Mouse (Mus musculus): Measurements from ENCODE around the gene Ltb4r2. TPM values are rescaled to one million over a fixed set of nuclear protein-coding genes. Genes with fewer than 3 reads are reported as not detected.

Gene Ltb4r2
- polyA plus RNA-seq, 1 experiment from 2014 or later = 0.10 TPM

DNA sequence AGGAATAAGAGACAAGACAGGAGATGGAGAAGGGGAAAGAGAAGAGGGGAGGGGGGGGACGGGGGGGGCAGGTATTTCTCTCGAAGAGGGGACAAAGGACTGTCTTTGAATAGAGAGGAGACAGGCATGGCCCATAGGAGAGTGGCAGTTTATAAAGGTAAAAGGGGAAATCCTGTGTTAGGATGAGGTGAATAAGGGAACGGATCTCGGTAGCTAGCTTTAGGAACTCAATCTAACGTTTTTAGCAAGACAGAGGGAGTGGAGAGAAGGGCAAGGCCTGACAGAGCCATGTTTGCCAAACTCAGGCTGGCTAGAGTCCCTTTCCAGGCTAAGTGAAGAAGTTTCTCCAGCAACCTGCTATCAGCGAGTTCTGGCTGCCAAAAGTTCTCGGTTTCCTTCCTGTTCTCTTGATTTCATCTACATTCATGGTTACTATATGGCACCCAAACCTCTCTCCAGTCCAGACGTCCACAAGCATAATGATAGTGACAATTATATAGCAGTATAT is 38.7 kb upstream of the Ltb4r2 start:
- H3K4me3 ChIP-seq = peak overlapping the region; percentile 93
- H3K4me2 ChIP-seq (replicated peaks) = peak overlapping the region; percentile 53
- no peaks in the 10 kb centered on the region for H3K9me3 ChIP-seq
- H3K36me3 ChIP-seq = peaks cover 10% of the 10 kb centered on the region; the same call in 1 of the 2 replicates
- H3K27me3 ChIP-seq = no peaks in the 10 kb centered on the region
- H3K4me1 ChIP-seq = peaks cover 13% of the 10 kb centered on the region
- peak overlapping the region; percentile 81 for H3K9ac ChIP-seq (replicated peaks)
- WGBS = 47% methylated on average over 8 of the region's 8 CpGs
- peak overlapping the region; percentile 92 for H3K27ac ChIP-seq (replicated peaks)
- no peak for ATAC-seq (replicated peaks)

DNA sequence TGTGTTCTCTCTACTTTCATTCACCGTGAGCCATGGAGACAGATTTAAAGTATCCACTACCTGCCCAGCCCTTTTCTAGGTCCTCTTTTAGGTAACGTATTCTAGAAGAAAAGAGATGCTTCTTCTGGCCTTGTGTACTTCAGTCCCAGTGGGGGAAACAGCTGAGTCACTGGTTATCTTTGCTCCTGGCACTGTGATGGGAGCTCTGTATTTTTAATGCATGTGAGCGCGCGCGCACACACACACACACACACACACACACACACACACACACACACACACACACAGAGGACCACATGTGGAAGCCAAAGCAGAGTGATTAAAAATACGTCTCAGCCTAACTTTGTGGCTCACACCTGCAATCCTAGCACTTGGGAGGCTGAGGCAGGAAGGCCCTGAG is 37.8 kb upstream of the Ltb4r2 start:
- Histone ChIP-seq H3K36me3 (0 out of 2 replicates have a peak, but pooled peaks cover 5% of the 10 kb centered on the region), H3K4me1 (peaks cover 13% of the 10 kb centered on the region), H3K27ac (replicated peaks) (no peak overlapping the region), H3K27me3 (no peaks in the 10 kb centered on the region), H3K4me3 (no peak overlapping the region), H3K9me3 (no peaks in the 10 kb centered on the region), H3K4me2 (replicated peaks) (no peak overlapping the region), H3K9ac (replicated peaks) (no peak overlapping the region)
- WGBS = 89% methylated on average over 7 of the region's 7 CpGs
- ATAC-seq (replicated peaks) = no peak

DNA sequence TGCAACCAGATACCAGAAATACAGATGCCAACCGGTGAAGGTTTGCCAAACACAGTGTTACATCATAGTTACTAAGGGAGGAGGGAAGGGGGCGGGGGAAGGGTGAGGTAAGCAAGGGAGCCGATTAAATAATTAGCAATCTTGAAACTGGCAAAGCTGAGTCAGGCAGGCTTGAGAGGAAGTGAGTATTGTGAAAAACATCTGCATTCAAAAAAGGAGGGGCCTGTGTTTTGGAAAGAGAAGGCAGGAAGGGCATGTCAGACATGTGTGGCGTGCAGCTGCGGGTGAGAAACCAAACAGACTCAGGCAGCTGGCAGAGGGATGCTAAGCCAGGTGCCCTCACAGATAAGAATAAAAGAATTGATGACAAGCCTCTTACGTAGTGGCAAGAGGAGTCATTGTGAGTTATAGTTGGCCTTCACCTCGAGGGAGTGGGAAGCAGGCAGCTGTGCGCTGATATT is 36.8 kb upstream of the Ltb4r2 start:
- H3K4me3 ChIP-seq = no peak overlapping the region
- H3K36me3 ChIP-seq = 0 out of 2 replicates have a peak, but pooled peaks cover 4% of the 10 kb centered on the region
- no peak for ATAC-seq (replicated peaks)
- H3K27me3 ChIP-seq = no peaks in the 10 kb centered on the region
- H3K27ac ChIP-seq (replicated peaks) = no peak overlapping the region
- H3K9ac ChIP-seq (replicated peaks) = no peak overlapping the region
- 63% methylated on average over 8 of the region's 8 CpGs for WGBS
- H3K4me1 ChIP-seq = peaks cover 13% of the 10 kb centered on the region
- H3K4me2 ChIP-seq (replicated peaks) = no peak overlapping the region
- no peaks in the 10 kb centered on the region for H3K9me3 ChIP-seq

DNA sequence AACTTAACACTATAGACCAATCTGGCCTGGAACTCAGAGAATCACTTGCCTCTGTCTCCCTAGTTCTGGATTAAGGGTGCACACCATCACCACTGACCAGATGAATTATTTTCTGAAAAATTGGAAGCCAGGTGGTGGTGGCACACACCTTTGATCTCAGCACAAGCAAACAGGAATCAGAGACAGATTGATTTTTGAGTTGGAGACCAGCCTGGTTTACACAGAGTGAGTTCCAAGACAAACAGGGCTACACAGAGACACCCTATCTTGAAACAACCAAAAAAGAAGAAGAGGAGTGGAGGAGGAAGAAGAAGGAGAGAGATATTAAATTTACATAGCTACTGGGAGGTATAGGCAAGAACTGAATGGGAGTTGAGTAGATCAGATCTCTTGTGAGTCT is 35.0 kb upstream of the Ltb4r2 start:
- H3K27ac ChIP-seq (replicated peaks) = no peak overlapping the region
- H3K4me1 ChIP-seq = peaks cover 20% of the 10 kb centered on the region
- ATAC-seq (replicated peaks) = no peak
- no peaks in the 10 kb centered on the region for H3K27me3 ChIP-seq
- no peak overlapping the region for H3K9ac ChIP-seq (replicated peaks)
- no peak overlapping the region for H3K4me3 ChIP-seq
- H3K36me3 ChIP-seq = no peaks in the 10 kb centered on the region
- H3K4me2 ChIP-seq (replicated peaks) = no peak overlapping the region
- no peaks in the 10 kb centered on the region for H3K9me3 ChIP-seq

DNA sequence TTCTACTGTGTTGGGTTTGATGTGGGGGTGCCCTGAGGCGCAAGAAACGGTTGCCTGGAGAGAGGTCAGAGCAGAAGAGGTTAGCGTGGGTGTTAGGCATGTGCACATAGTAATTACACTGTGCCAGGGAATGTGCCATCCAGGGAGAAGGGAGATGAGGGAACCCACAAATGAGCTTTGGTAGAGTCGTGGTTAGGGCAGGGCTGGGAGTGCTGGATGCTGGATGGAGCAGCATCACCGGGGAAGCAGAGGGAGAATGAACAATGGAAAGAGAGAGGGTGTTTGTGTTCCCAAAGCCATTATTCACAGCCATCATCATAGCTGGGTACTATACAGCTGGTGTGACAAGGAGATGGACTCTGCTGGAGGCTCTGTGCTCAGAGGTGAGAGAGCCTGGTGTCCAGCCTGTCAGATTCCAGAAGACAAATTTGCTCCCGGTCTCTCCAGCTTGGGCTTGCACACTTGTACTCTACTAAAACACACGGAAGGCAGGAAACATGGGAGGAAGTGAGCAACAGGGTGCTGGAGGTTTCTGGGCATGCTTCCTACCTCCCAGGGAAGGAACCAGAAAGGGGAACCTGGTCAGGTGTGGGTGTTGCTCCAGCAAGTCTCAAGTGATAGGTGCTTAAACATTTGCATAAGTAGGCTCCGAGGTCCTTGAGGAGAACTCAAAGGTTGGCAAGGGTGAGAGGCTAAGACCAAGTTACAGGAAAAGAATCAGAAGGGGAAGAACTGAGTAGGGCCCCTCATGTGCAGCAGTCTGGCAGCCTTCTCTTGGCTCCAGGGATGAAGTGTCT is 33.1 kb upstream of the Ltb4r2 start:
- H3K4me3 ChIP-seq = no peak overlapping the region
- H3K27ac ChIP-seq (replicated peaks) = no peak overlapping the region
- 73% methylated on average over 8 of the region's 8 CpGs for WGBS
- no peak for ATAC-seq (replicated peaks)
- no peak overlapping the region for H3K9ac ChIP-seq (replicated peaks)
- no peak overlapping the region for H3K4me2 ChIP-seq (replicated peaks)
- H3K4me1 ChIP-seq = peaks cover 11% of the 10 kb centered on the region
- H3K27me3 ChIP-seq = no peaks in the 10 kb centered on the region
- H3K36me3 ChIP-seq = no peaks in the 10 kb centered on the region
- H3K9me3 ChIP-seq = no peaks in the 10 kb centered on the region

DNA sequence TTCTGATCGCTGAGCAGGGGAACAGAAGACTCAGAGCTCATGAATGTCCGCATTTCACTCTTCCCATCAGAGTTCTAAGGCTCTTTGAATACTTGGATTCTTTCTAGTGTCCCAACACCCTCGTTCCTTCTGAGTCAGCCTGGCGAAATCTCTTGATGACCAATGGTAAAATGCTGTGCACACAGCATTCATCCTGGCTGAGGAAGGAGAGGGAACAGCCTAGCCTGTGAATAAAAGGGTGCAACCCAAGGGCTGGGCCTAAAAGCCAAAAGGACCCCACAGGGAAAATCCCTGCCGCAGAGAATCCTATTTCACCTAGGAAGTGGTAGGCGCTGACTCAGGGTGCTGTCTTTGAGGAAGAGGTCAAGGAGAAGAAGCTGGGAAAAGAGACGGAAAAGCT is 31.1 kb upstream of the Ltb4r2 start:
- 63% methylated on average over 7 of the region's 7 CpGs for whole genome bisulfite sequencing
- peak; percentile 19; the same call in 1 of the 2 replicates for ATAC-seq (replicated peaks)
- Histone ChIP-seq H3K36me3 (no peaks in the 10 kb centered on the region), H3K4me1 (peaks cover 11% of the 10 kb centered on the region), H3K9ac (replicated peaks) (no peak overlapping the region), H3K4me2 (replicated peaks) (no peak overlapping the region), H3K9me3 (no peaks in the 10 kb centered on the region), H3K27ac (replicated peaks) (peak overlapping the region; percentile 52; the same call in 1 of the 2 replicates), H3K27me3 (no peaks in the 10 kb centered on the region), H3K4me3 (no peak overlapping the region)

DNA sequence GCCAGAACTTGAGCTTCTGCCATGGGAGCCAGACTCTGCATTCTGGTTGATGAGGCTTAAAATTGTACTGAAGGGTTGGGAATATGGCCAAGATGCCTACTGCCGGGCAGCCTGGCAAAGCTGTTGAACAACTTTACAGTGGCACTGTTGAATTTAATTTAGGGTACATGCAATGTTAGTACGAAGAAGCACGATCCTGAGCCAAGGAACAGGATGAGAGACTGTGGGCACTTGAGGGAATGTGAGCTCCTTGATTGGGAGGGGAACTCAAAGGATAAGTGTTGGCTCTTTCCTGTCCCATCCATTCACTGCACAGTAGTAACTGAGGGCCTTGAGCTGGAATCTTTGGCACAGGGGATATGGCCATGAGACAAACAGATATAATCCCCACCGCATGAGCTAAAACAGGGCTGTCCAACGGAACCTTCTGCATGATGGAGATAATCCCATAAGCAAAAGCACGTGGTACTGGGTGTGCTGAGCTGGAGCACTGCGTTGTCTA is 30.6 kb upstream of the Ltb4r2 start:
- 57% methylated on average over 7 of the region's 7 CpGs for WGBS
- peak overlapping the region; percentile 52; the same call in 1 of the 2 replicates for H3K27ac ChIP-seq (replicated peaks)
- ATAC-seq (replicated peaks) = peak; percentile 64
- no peaks in the 10 kb centered on the region for H3K36me3 ChIP-seq
- no peak overlapping the region for H3K4me3 ChIP-seq
- no peaks in the 10 kb centered on the region for H3K9me3 ChIP-seq
- H3K27me3 ChIP-seq = no peaks in the 10 kb centered on the region
- no peak overlapping the region for H3K9ac ChIP-seq (replicated peaks)
- no peak overlapping the region for H3K4me2 ChIP-seq (replicated peaks)
- H3K4me1 ChIP-seq = peaks cover 11% of the 10 kb centered on the region

DNA sequence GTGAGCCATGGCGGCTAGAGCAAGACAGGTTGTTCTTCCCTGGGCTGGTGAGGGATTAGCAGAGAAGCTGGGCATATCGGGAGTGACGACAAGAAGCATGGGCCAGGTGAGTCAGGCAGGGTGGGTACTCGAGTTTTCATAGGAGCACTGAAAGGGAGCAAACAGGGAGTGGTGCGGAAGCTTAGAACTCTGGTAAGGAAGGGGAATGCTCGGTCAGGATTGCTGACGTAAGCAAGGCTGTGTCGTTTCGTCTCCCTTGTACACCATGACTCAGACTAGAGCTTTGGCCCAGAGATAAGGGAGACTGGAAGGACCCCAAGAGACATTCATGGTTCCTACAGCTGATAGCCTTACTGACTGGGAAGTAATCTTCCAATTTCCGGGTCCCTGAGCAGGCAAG is 27.3 kb upstream of the Ltb4r2 start:
- Histone ChIP-seq H3K27me3 (no peaks in the 10 kb centered on the region), H3K9me3 (no peaks in the 10 kb centered on the region), H3K36me3 (peaks cover 7% of the 10 kb centered on the region), H3K4me1 (peaks cover 11% of the 10 kb centered on the region), H3K4me2 (replicated peaks) (no peak overlapping the region), H3K9ac (replicated peaks) (no peak overlapping the region), H3K4me3 (no peak overlapping the region), H3K27ac (replicated peaks) (no peak overlapping the region)
- ATAC-seq (replicated peaks) = no peak
- 77% methylated on average over 10 of the region's 10 CpGs for WGBS

DNA sequence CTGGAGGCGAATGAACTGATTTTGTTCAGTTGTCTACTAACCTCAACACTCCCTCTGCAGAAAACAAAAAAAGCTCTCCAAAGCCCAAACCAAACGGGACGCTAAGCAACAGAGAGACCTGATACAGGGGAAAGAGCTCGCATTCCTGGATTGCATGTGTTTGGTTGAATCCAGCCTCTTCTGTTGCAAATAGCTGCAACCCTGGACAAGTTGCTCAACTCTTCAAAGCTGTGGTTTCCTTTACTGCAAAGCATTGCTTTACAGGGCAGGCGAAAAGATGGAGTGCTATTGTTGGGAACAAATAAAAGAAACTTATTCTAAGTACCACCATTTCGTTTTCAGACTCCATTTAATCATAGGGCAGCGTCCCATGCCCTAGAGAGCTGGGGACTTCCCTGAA is 26.4 kb upstream of the Ltb4r2 start:
- no peak overlapping the region for H3K9ac ChIP-seq (replicated peaks)
- H3K4me2 ChIP-seq (replicated peaks) = no peak overlapping the region
- H3K36me3 ChIP-seq = peaks cover 7% of the 10 kb centered on the region
- peaks cover 11% of the 10 kb centered on the region for H3K4me1 ChIP-seq
- H3K4me3 ChIP-seq = no peak overlapping the region
- 73% methylated on average over 7 of the region's 7 CpGs for WGBS
- H3K27ac ChIP-seq (replicated peaks) = no peak overlapping the region
- no peak for ATAC-seq (replicated peaks)
- H3K9me3 ChIP-seq = no peaks in the 10 kb centered on the region
- H3K27me3 ChIP-seq = no peaks in the 10 kb centered on the region

DNA sequence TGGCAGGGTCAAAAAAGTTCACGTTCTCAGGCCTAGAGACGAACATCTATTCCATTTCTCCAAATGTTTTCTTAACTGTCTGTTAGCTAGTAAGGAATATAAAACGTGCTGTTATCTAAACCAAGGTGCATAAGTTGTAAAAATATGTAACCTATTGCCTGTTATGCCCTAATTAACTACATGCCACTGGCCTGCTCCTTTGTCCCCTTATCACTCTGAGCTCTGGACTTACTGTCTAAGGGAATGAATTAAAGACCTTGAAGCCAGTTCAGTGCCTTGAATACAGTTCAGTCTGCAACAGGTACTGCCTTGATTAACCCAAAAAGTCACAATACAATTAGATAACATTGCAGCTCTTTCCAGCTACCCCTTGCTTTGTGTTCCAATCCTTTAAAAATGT is 25.9 kb upstream of the Ltb4r2 start:
- no peak for ATAC-seq (replicated peaks)
- Histone ChIP-seq H3K9ac (replicated peaks) (no peak overlapping the region), H3K27me3 (no peaks in the 10 kb centered on the region), H3K4me1 (peaks cover 6% of the 10 kb centered on the region; the same call in 1 of the 2 replicates), H3K9me3 (no peaks in the 10 kb centered on the region), H3K4me2 (replicated peaks) (no peak overlapping the region), H3K4me3 (no peak overlapping the region), H3K36me3 (peaks cover 11% of the 10 kb centered on the region), H3K27ac (replicated peaks) (no peak overlapping the region)
- 73% methylated on average over 3 of the region's 3 CpGs for WGBS

DNA sequence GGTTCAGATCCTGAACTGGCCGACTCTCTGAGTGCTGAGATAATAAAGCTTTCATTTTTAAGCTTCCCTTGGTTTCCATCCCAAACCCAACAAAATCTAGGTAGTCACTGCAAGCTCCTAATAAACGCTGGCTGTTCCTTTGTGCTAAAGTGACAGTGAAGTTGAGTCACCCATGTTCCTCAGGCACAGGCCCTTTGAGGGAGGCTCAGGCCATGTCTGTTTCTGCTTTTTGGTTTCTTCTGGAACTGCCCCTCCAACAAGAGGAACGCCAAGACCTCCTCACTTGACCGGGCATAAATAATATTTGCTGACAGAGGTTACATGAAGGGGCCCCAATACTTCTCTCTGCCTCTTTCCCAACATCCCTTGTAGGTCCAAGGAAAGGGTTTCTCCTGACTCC is 25.5 kb upstream of the Ltb4r2 start:
- Histone ChIP-seq H3K4me3 (no peak overlapping the region), H3K9me3 (no peaks in the 10 kb centered on the region), H3K36me3 (peaks cover 14% of the 10 kb centered on the region), H3K9ac (replicated peaks) (no peak overlapping the region), H3K27ac (replicated peaks) (no peak overlapping the region), H3K4me1 (0 out of 2 replicates have a peak, but pooled peaks cover 2% of the 10 kb centered on the region), H3K4me2 (replicated peaks) (no peak overlapping the region), H3K27me3 (no peaks in the 10 kb centered on the region)
- 78% methylated on average over 4 of the region's 4 CpGs for WGBS
- ATAC-seq (replicated peaks) = no peak

DNA sequence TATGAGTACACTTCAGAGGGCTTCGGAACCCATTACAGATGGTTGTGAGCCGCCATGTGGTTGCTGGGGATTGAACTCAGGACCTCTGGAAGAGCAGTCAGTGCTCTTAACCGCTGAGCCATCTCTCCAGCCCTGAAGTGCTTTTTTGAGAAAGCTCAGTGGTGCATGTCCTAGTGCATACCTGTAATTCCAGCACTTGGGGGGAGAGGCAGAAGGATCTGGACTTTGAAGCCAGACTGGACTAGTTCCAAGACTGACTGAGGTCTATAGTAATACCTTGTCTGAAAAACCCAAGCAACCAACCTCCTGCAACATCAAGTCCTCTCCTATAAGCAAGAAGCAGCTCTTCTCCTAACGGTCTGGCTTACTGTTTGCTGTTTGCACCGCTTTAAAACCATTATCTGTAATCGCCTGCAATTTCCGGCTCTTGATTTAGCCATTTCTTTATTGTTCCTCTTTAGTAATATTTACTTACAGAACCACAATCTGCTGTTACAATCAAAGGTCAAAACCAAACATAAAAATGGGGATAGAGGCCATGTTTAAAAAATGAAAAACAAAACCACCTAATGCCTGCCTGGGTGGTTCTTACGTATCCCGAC is 24.0 kb upstream of the Ltb4r2 start:
- no peak overlapping the region for H3K27ac ChIP-seq (replicated peaks)
- WGBS = 91% methylated on average over 9 of the region's 9 CpGs
- no peaks in the 10 kb centered on the region for H3K4me1 ChIP-seq

More for the DNA sequence above, 24.0 kb upstream of the Ltb4r2 start:
- ATAC-seq (replicated peaks) = no peak
- H3K9ac ChIP-seq (replicated peaks) = no peak overlapping the region
- H3K27me3 ChIP-seq = no peaks in the 10 kb centered on the region
- peaks cover 18% of the 10 kb centered on the region for H3K36me3 ChIP-seq
- no peaks in the 10 kb centered on the region for H3K9me3 ChIP-seq
- no peak overlapping the region for H3K4me3 ChIP-seq
- H3K4me2 ChIP-seq (replicated peaks) = no peak overlapping the region

All from forebrain, embryonic 15.5 days (tissue).